Mouse (Mus musculus): ENCODE measurements around the gene Mfge8. TPM values are rescaled to one million over a fixed set of nuclear protein-coding genes. Genes with fewer than 3 reads are reported as not detected.

Gene Mfge8
- total and polyA plus RNA-seq, 2 experiments from 2014 or later = 250 to 285 TPM

- Histone ChIP-seq H3K4me3 (ENCODE audit: low read depth, low read length) (no peak overlapping the region), H3K27ac (ENCODE audit: low read depth) (peak overlapping the region; percentile 59), H3K9ac (replicated peaks; ENCODE audit: low read depth, low read length) (no peak overlapping the region), H3K27me3 (ENCODE audit: control insufficient read depth, insufficient read depth, low read length) (no peaks in the 10 kb centered on the region), H3K4me1 (ENCODE audit: control insufficient read depth, insufficient read depth) (no peaks in the 10 kb centered on the region), H3K9me3 (replicated peaks; ENCODE audit: control insufficient read depth, low read length) (no peaks in the 10 kb centered on the region), H3K4me2 (ENCODE audit: low read depth, low read length) (no peak overlapping the region), H3K36me3 (replicated peaks; ENCODE audit: control insufficient read depth, insufficient read depth, low read length) (no peaks in the 10 kb centered on the region)
- TF ChIP-seq EP300 (IDR thresholded peaks at IDR 0.05; ENCODE audit: low read depth) = no peak
- no peak for TF ChIP-seq CTCF (IDR thresholded peaks at IDR 0.05; ENCODE audit: low read depth)
- no peak for ATAC-seq (ENCODE audit: insufficient read depth, low read depth)
- DNase-seq (ENCODE audit: low spot score) = no peak
- WGBS = 28% methylated on average over 3 of the region's 5 CpGs
These were observed 40.4 kb upstream of the Mfge8 start for GRCm38 (mm10) chr7:79189211-79189610.

GRCm38 (mm10) chr7:79187591-79187990, 38.7 kb upstream of the Mfge8 start:
- no peak for ATAC-seq (ENCODE audit: insufficient read depth, low read depth)
- H3K9me3 ChIP-seq (replicated peaks; ENCODE audit: control insufficient read depth, low read length) = no peaks in the 10 kb centered on the region
- H3K4me2 ChIP-seq (ENCODE audit: low read depth, low read length) = no peak overlapping the region
- H3K27ac ChIP-seq (ENCODE audit: low read depth) = no peak overlapping the region
- no peak overlapping the region for H3K9ac ChIP-seq (replicated peaks; ENCODE audit: low read depth, low read length)
- no peak for DNase-seq (ENCODE audit: low spot score)
- no peaks in the 10 kb centered on the region for H3K4me1 ChIP-seq (ENCODE audit: control insufficient read depth, insufficient read depth)
- H3K4me3 ChIP-seq (ENCODE audit: low read depth, low read length) = no peak overlapping the region
- H3K36me3 ChIP-seq (replicated peaks; ENCODE audit: control insufficient read depth, insufficient read depth, low read length) = no peaks in the 10 kb centered on the region
- no peak for TF ChIP-seq EP300 (IDR thresholded peaks at IDR 0.05; ENCODE audit: low read depth)
- TF ChIP-seq CTCF (IDR thresholded peaks at IDR 0.05; ENCODE audit: low read depth) = no peak
- WGBS = 88% methylated on average over 2 of the region's 2 CpGs
- no peaks in the 10 kb centered on the region for H3K27me3 ChIP-seq (ENCODE audit: control insufficient read depth, insufficient read depth, low read length)

GRCm38 (mm10) chr7:79183417-79183816, 34.6 kb upstream of the Mfge8 start:
- WGBS = 63% methylated on average over 1 of the region's 1 CpGs

GRCm38 (mm10) chr7:79173800-79174199, 24.9 kb upstream of the Mfge8 start:
- 47% methylated on average over 3 of the region's 3 CpGs for WGBS

More at GRCm38 (mm10) chr7:79183417-79183816, 34.6 kb upstream of the Mfge8 start:
- TF ChIP-seq CTCF (IDR thresholded peaks at IDR 0.05; ENCODE audit: low read depth) (no peak), EP300 (IDR thresholded peaks at IDR 0.05; ENCODE audit: low read depth) (no peak)
- DNase-seq (ENCODE audit: low spot score) = no peak
- H3K36me3 ChIP-seq (replicated peaks; ENCODE audit: control insufficient read depth, insufficient read depth, low read length) = no peaks in the 10 kb centered on the region
- H3K4me3 ChIP-seq (ENCODE audit: low read depth, low read length) = no peak overlapping the region
- no peak overlapping the region for H3K9ac ChIP-seq (replicated peaks; ENCODE audit: low read depth, low read length)
- no peaks in the 10 kb centered on the region for H3K4me1 ChIP-seq (ENCODE audit: control insufficient read depth, insufficient read depth)
- no peaks in the 10 kb centered on the region for H3K27me3 ChIP-seq (ENCODE audit: control insufficient read depth, insufficient read depth, low read length)
- no peak overlapping the region for H3K4me2 ChIP-seq (ENCODE audit: low read depth, low read length)
- 0 out of 2 replicates have a peak, but pooled peaks cover 2% of the 10 kb centered on the region for H3K9me3 ChIP-seq (replicated peaks; ENCODE audit: control insufficient read depth, low read length)
- no peak for ATAC-seq (ENCODE audit: insufficient read depth, low read depth)
- H3K27ac ChIP-seq (ENCODE audit: low read depth) = no peak overlapping the region

GRCm38 (mm10) chr7:79171782-79172181, 22.9 kb upstream of the Mfge8 start:
- ATAC-seq (ENCODE audit: insufficient read depth, low read depth) (no peak), DNase-seq (ENCODE audit: low spot score) (no peak)
- no peak for TF ChIP-seq EP300 (IDR thresholded peaks at IDR 0.05; ENCODE audit: low read depth)
- no peak for TF ChIP-seq CTCF (IDR thresholded peaks at IDR 0.05; ENCODE audit: low read depth)
- Histone ChIP-seq H3K27me3 (ENCODE audit: control insufficient read depth, insufficient read depth, low read length) (no peaks in the 10 kb centered on the region), H3K9ac (replicated peaks; ENCODE audit: low read depth, low read length) (no peak overlapping the region), H3K4me1 (ENCODE audit: control insufficient read depth, insufficient read depth) (no peaks in the 10 kb centered on the region; the same call in 1 of the 2 replicates), H3K36me3 (replicated peaks; ENCODE audit: control insufficient read depth, insufficient read depth, low read length) (no peaks in the 10 kb centered on the region), H3K4me3 (ENCODE audit: low read depth, low read length) (no peak overlapping the region), H3K27ac (ENCODE audit: low read depth) (no peak overlapping the region), H3K4me2 (ENCODE audit: low read depth, low read length) (no peak overlapping the region), H3K9me3 (replicated peaks; ENCODE audit: control insufficient read depth, low read length) (no peaks in the 10 kb centered on the region)
- WGBS = 68% methylated on average over 1 of the region's 1 CpGs

More at GRCm38 (mm10) chr7:79173800-79174199, 24.9 kb upstream of the Mfge8 start:
- no peak for ATAC-seq (ENCODE audit: insufficient read depth, low read depth)
- TF ChIP-seq EP300 (IDR thresholded peaks at IDR 0.05; ENCODE audit: low read depth) (no peak), CTCF (IDR thresholded peaks at IDR 0.05; ENCODE audit: low read depth) (no peak)
- no peak overlapping the region for H3K27ac ChIP-seq (ENCODE audit: low read depth)
- no peak for DNase-seq (ENCODE audit: low spot score)
- H3K9me3 ChIP-seq (replicated peaks; ENCODE audit: control insufficient read depth, low read length) = no peaks in the 10 kb centered on the region
- H3K4me3 ChIP-seq (ENCODE audit: low read depth, low read length) = no peak overlapping the region
- H3K4me1 ChIP-seq (ENCODE audit: control insufficient read depth, insufficient read depth) = no peaks in the 10 kb centered on the region; the same call in 1 of the 2 replicates
- H3K27me3 ChIP-seq (ENCODE audit: control insufficient read depth, insufficient read depth, low read length) = no peaks in the 10 kb centered on the region
- no peaks in the 10 kb centered on the region for H3K36me3 ChIP-seq (replicated peaks; ENCODE audit: control insufficient read depth, insufficient read depth, low read length)
- H3K9ac ChIP-seq (replicated peaks; ENCODE audit: low read depth, low read length) = no peak overlapping the region
- H3K4me2 ChIP-seq (ENCODE audit: low read depth, low read length) = no peak overlapping the region

GRCm38 (mm10) chr7:79167006-79167562, 18.2 kb upstream of the Mfge8 start:
- Histone ChIP-seq H3K9ac (replicated peaks; ENCODE audit: low read depth, low read length) (no peak overlapping the region), H3K27ac (ENCODE audit: low read depth) (no peak overlapping the region), H3K27me3 (ENCODE audit: control insufficient read depth, insufficient read depth, low read length) (no peaks in the 10 kb centered on the region), H3K4me2 (ENCODE audit: low read depth, low read length) (no peak overlapping the region), H3K4me1 (ENCODE audit: control insufficient read depth, insufficient read depth) (no peaks in the 10 kb centered on the region), H3K4me3 (ENCODE audit: low read depth, low read length) (no peak overlapping the region), H3K36me3 (replicated peaks; ENCODE audit: control insufficient read depth, insufficient read depth, low read length) (no peaks in the 10 kb centered on the region), H3K9me3 (replicated peaks; ENCODE audit: control insufficient read depth, low read length) (peaks cover 7% of the 10 kb centered on the region; the same call in 1 of the 2 replicates)
- DNase-seq (ENCODE audit: low spot score) (no peak), ATAC-seq (ENCODE audit: insufficient read depth, low read depth) (no peak)
- 82% methylated on average over 14 of the region's 14 CpGs for WGBS
- TF ChIP-seq EP300 (IDR thresholded peaks at IDR 0.05; ENCODE audit: low read depth) = no peak
- no peak for TF ChIP-seq CTCF (IDR thresholded peaks at IDR 0.05; ENCODE audit: low read depth)

Measured in heart, postnatal 0 days (tissue).